Mouse (Mus musculus): ENCODE measurements at regions not wholly inside any gene's neighbourhood (a gene's known extent, or its start where the extent isn't known, plus 50 kb on each side); places are given as distances from the start of the nearest gene placed in this dataset.

DNA sequence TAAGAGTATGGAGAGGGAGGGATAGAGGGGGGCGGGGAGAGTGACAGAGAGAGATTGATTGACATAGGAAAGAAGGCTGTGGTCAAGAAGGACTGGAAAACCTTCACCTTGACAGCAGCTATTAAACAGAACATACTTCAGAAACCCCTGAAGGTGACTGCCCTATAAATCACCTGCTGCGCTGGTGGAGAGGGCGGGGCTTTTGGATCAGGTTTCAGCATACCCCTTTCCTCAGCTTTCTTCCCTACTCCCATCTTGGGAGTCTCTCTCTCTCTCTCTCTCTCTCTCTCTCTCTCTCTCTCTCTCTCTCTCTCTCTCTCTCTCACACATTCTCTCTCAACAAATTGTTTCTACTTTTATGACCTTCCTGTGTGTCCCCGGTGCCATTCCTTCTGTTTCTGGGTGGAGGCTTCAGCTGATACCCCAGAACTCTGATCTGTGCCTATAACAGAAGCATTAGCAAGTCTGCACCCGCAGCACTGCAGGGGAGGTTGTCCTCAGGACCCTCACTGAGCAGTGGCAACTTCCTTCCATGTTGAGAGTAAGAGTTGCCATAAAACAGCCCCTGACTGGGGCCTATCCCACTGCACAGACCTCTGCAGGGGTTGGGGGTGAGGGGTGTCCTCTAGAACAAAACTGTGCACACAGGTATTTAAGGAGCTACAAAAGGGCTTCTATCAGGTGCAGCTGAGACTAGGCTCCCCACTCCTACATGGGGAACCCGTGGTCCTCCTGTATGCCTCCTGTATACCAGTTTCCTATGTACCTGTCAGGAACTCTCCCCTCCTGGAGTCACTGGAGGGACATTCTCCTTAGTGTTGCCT lies 216.7 kb upstream of the 4930535I16Rik start:
- Histone ChIP-seq H3K4me2 (ENCODE audit: low read depth) (no peak overlapping the region), H3K9me3 (ENCODE audit: low read length) (no peaks in the 10 kb centered on the region), H3K27me3 (ENCODE audit: insufficient read depth, low read length) (no peaks in the 10 kb centered on the region), H3K36me3 (ENCODE audit: insufficient read depth) (no peaks in the 10 kb centered on the region), H3K27ac (ENCODE audit: low read depth, low read length) (no peak overlapping the region), H3K4me3 (ENCODE audit: low read depth, low read length) (no peak overlapping the region), H3K9ac (no peak overlapping the region), H3K4me1 (ENCODE audit: insufficient read depth) (no peaks in the 10 kb centered on the region)
- TF ChIP-seq CTCF (IDR thresholded peaks at IDR 0.05; ENCODE audit: low read depth) = no peak
- no peak for ATAC-seq
- 44% methylated on average over 6 of the region's 6 CpGs for WGBS
- no peak for DNase-seq

DNA sequence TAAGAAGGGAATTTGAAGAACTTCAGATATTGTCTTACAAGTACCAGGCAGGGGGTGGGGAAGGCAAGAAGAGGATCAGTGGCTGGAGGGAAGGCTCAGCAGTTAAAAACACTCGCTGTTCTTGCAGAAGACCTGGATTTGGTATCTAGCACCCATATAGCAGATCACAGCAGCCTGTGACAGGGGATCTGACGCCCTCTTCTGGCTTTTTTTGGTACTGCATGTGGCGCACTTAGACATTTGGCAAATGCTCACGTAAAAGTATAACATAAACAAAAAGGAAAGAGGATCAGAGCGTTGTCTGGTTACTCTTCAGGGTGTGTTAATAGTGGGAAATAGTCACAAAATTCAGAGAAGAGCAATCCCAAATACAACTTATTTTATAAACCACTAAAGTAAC lies 213.1 kb upstream of the 4930535I16Rik start:
- no peak overlapping the region for H3K27ac ChIP-seq (ENCODE audit: low read depth, low read length)
- H3K27me3 ChIP-seq (ENCODE audit: insufficient read depth, low read length) = no peaks in the 10 kb centered on the region
- peak; percentile 34 for TF ChIP-seq CTCF (IDR thresholded peaks at IDR 0.05; ENCODE audit: low read depth)
- H3K4me2 ChIP-seq (ENCODE audit: low read depth) = no peak overlapping the region
- WGBS = 81% methylated on average over 5 of the region's 5 CpGs
- H3K36me3 ChIP-seq (ENCODE audit: insufficient read depth) = no peaks in the 10 kb centered on the region
- ATAC-seq (no peak), DNase-seq (no peak)
- H3K9ac ChIP-seq = no peak overlapping the region
- no peak overlapping the region for H3K4me3 ChIP-seq (ENCODE audit: low read depth, low read length)
- no peaks in the 10 kb centered on the region for H3K9me3 ChIP-seq (ENCODE audit: low read length)
- H3K4me1 ChIP-seq (ENCODE audit: insufficient read depth) = no peaks in the 10 kb centered on the region

- H3K9me3 ChIP-seq (ENCODE audit: low read length) = no peaks in the 10 kb centered on the region
- 87% methylated on average over 8 of the region's 8 CpGs for whole genome bisulfite sequencing
- no peak overlapping the region for H3K4me2 ChIP-seq (ENCODE audit: low read depth)
- no peak for TF ChIP-seq CTCF (IDR thresholded peaks at IDR 0.05; ENCODE audit: low read depth)
- H3K27ac ChIP-seq (ENCODE audit: low read depth, low read length) = no peak overlapping the region
- no peaks in the 10 kb centered on the region for H3K36me3 ChIP-seq (ENCODE audit: insufficient read depth)
- no peaks in the 10 kb centered on the region for H3K27me3 ChIP-seq (ENCODE audit: insufficient read depth, low read length)
- DNase-seq (no peak), ATAC-seq (no peak)
- H3K9ac ChIP-seq = no peak overlapping the region
- no peak overlapping the region for H3K4me3 ChIP-seq (ENCODE audit: low read depth, low read length)
- no peaks in the 10 kb centered on the region for H3K4me1 ChIP-seq (ENCODE audit: insufficient read depth)
Measured at GRCm38 (mm10) chr4:124126258-124126657, 208.4 kb upstream of the 4930535I16Rik start.

DNA sequence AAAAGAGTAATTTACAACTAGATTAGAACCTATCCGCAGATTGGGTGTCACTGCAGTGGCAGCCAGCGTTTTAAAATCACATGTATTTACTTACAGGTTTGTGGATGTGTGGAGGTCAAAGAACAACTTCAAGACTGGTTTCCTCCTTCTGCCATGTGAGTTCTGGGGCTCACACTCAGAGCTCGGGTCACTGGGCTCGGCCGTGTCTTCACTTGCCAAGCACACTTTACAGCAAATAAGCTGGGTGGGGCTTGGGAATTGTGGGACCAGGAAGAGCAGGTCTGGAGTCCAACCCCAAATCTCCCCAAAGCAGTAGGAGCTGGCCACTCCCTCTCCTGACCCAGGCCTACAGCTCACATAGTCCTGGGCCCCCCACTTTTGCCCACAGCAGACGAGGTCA lies 202.5 kb upstream of the 4930535I16Rik start:
- Histone ChIP-seq H3K9me3 (ENCODE audit: low read length) (no peaks in the 10 kb centered on the region), H3K9ac (no peak overlapping the region), H3K27me3 (ENCODE audit: insufficient read depth, low read length) (no peaks in the 10 kb centered on the region), H3K27ac (ENCODE audit: low read depth, low read length) (no peak overlapping the region), H3K36me3 (ENCODE audit: insufficient read depth) (no peaks in the 10 kb centered on the region), H3K4me3 (ENCODE audit: low read depth, low read length) (no peak overlapping the region), H3K4me1 (ENCODE audit: insufficient read depth) (no peaks in the 10 kb centered on the region), H3K4me2 (ENCODE audit: low read depth) (no peak overlapping the region)
- ATAC-seq (no peak), DNase-seq (no peak)
- no peak for TF ChIP-seq CTCF (IDR thresholded peaks at IDR 0.05; ENCODE audit: low read depth)
- WGBS = 78% methylated on average over 6 of the region's 6 CpGs

DNA sequence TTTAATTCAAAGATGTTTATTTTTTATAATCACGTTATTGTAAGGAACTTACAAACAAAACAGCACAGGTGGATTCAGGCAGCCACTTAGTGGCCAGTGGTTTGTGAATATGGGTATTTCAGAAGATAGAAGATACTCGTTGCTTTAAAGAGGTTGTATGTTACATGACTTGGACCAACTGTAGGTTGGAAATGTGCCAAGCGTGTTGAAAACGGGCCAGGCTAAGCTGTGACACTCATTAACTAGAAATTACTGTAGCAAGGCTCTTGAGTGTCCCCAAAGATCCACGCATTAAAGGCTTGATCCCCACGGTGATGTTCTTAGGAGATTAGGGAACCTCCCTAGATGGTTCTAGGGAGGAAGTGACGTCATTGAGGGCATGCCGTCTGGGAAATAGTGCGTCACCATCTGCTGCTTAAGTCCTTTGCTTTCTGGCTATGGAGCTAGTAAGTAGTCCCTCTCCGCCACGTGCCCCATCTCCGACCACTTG lies 196.1 kb upstream of the 4930535I16Rik start:
- WGBS = 65% methylated on average over 12 of the region's 12 CpGs
- H3K4me3 ChIP-seq (ENCODE audit: low read depth, low read length) = no peak overlapping the region
- no peak for DNase-seq

DNA sequence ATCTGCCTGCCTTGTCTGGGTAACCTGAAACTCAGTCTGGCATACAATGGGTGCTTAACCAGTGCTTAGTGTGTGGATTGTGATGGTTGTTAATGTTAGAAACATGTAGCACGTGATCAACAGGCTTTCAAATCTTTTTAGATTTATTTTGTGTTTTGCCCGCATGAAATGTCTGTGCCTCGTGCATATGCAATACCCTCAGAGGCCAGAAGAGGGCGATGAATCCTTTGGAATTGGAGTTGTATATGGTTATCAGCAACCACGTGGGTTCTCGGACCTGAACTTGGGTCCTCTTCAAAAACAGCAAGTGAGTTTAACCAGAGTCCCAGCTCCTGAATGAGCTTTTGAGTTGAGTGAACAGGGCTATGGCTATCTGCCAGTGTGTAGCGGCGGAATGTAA lies 192.9 kb upstream of the 4930535I16Rik start:
- TF ChIP-seq CTCF (IDR thresholded peaks at IDR 0.05; ENCODE audit: low read depth) = peak; percentile 60
- no peak overlapping the region for H3K27ac ChIP-seq (ENCODE audit: low read depth, low read length)
- no peak overlapping the region for H3K9ac ChIP-seq
- no peaks in the 10 kb centered on the region for H3K4me1 ChIP-seq (ENCODE audit: insufficient read depth)
- no peaks in the 10 kb centered on the region for H3K27me3 ChIP-seq (ENCODE audit: insufficient read depth, low read length)
- DNase-seq (no peak), ATAC-seq (no peak)
- H3K9me3 ChIP-seq (ENCODE audit: low read length) = no peaks in the 10 kb centered on the region
- no peaks in the 10 kb centered on the region for H3K36me3 ChIP-seq (ENCODE audit: insufficient read depth)
- no peak overlapping the region for H3K4me2 ChIP-seq (ENCODE audit: low read depth)
- H3K4me3 ChIP-seq (ENCODE audit: low read depth, low read length) = no peak overlapping the region
- 70% methylated on average over 8 of the region's 8 CpGs for WGBS

More for the DNA sequence above, 196.1 kb upstream of the 4930535I16Rik start:
- Histone ChIP-seq H3K4me1 (ENCODE audit: insufficient read depth) (no peaks in the 10 kb centered on the region), H3K36me3 (ENCODE audit: insufficient read depth) (no peaks in the 10 kb centered on the region), H3K9ac (no peak overlapping the region), H3K27me3 (ENCODE audit: insufficient read depth, low read length) (no peaks in the 10 kb centered on the region), H3K9me3 (ENCODE audit: low read length) (no peaks in the 10 kb centered on the region), H3K4me2 (ENCODE audit: low read depth) (no peak overlapping the region), H3K27ac (ENCODE audit: low read depth, low read length) (no peak overlapping the region)
- TF ChIP-seq CTCF (IDR thresholded peaks at IDR 0.05; ENCODE audit: low read depth) = no peak
- no peak for ATAC-seq

DNA sequence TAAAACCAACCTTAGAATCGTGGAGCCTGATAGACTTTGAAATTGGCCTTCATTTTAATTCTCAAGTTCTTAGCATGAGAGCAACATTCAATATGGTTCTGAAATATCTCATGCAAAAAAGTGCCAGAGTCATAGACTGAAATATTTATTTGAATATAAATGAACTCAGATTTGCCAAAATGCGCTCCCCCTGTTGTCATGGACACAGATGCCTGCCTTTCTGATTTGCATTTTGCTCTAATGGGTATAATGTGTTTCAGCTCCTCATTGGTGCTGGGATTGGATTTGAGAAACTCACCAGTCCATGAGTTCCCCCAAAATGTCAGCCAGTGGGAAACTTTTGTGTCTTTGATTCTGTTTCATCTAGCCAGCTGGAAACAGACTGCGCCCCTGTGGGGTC lies 191.5 kb upstream of the 4930535I16Rik start:
- ATAC-seq (peak; percentile 72), DNase-seq (peak; percentile 67)
- no peaks in the 10 kb centered on the region for H3K27me3 ChIP-seq (ENCODE audit: insufficient read depth, low read length)
- H3K9me3 ChIP-seq (ENCODE audit: low read length) = no peaks in the 10 kb centered on the region
- 52% methylated on average over 3 of the region's 3 CpGs for WGBS
- H3K4me2 ChIP-seq (ENCODE audit: low read depth) = no peak overlapping the region
- H3K36me3 ChIP-seq (ENCODE audit: insufficient read depth) = no peaks in the 10 kb centered on the region
- H3K4me1 ChIP-seq (ENCODE audit: insufficient read depth) = no peaks in the 10 kb centered on the region
- H3K27ac ChIP-seq (ENCODE audit: low read depth, low read length) = no peak overlapping the region
- H3K4me3 ChIP-seq (ENCODE audit: low read depth, low read length) = no peak overlapping the region
- H3K9ac ChIP-seq = no peak overlapping the region
- no peak for TF ChIP-seq CTCF (IDR thresholded peaks at IDR 0.05; ENCODE audit: low read depth)
